Mouse (Mus musculus) testis, postnatal 10 days (tissue): Measurements from ENCODE around the gene Gm45194.

Experiments
- DNase-seq: peaks from one replicate; pipeline ENCODE4 v3.0.0; 2021; ENCODE audit warnings: low spot score

Gm45194 gene

DNA sequence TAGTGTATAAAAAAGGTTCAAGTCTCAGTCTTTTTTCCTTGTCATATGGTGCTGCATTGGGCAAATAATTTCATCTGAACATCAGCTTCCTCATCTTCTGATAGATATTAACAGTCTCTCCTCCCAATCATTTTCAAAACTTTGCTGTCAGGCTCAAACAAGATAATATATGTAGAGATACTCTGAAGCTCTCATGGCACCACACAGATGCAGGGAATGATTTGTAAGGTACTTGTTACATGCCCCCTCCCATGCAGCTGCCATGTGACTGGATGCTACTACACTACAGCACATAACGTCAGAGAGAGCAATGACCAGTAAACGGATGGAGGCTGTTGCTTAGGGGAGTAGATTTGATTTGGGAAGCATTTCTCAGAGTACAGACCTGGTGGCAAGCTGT lies at the start of gene Gm45194:
Gm45194 (plus strand) TSS at position 301 of the 400 bp plus-strand sequence.
- DNase-seq: no peak

DNA sequence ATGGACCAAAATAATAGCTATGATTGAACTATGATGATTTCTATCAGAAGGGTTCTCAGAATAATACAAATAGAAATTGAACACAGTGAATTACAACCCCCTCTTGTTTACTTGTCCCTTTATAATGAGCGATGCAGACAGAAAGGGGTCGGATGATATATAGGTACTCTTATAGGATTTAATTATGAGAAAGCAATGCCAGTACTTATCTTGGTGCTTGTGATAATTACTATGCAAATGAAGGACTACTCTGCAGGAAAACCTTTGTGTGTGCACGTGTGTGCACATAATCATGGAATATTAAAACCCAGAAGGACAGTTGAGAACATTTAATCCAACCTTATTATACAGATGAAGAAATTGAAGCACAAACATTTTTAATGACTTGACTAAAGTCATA lies 35.3 kb upstream of the Gm45194 start:
- no peak for DNase-seq

DNA sequence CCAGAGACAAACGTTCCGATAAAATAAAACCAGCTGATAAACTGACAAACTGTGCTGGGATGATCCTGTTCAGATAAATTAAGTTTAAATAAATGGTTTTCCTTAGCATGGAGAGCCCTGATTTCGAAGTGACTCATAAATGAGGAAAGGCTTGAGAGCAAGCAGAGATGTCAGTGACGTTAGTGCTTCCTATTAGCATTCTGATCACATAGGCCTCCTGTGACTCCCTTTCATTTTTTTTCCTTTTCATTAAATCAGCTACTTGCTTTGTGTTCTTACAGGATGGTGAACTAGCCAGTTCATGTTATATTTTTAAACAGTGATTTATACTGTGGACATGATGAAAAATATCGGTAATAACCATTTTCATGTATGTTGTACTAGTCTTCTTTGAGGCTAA lies 9.9 kb upstream of the Gm45194 start:
- no peak for DNase-seq

DNA sequence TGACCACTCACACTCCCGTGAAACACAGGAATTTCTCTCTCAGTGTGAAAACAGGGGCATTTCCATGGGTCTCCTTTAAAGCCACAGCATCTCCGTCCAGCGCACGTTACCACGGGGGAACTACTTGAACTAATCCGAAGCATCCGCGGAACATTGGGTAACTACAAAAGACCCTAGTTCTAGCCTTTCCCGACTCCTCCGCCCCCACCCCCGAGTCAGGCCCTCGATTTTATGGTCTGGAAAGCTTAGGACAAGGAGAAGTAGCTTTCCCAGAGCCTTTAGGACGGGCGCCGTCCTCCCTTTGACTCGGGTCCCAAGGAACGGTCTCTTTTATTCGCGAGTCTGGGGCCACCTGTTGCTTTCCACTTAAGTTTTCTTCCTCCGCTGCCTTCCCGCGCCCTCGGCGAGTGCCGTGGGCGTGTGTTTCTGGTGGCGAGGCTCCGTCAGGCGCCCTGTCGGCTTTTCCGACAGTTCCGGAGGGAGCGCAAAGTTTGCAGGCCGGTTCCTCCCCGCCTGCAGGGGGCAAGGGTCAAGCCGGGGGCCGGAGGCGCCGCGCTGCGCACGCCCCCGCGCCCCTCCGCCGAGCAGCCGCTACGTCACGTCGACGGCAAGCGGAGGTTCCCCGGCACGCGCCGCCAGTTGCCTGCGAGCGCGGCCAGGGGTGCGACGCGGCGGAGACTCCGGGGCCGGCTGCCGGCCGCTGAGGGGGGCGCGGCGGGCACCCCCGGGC lies 3.3 kb downstream of the Gm45194 start:
- no peak for DNase-seq

DNA sequence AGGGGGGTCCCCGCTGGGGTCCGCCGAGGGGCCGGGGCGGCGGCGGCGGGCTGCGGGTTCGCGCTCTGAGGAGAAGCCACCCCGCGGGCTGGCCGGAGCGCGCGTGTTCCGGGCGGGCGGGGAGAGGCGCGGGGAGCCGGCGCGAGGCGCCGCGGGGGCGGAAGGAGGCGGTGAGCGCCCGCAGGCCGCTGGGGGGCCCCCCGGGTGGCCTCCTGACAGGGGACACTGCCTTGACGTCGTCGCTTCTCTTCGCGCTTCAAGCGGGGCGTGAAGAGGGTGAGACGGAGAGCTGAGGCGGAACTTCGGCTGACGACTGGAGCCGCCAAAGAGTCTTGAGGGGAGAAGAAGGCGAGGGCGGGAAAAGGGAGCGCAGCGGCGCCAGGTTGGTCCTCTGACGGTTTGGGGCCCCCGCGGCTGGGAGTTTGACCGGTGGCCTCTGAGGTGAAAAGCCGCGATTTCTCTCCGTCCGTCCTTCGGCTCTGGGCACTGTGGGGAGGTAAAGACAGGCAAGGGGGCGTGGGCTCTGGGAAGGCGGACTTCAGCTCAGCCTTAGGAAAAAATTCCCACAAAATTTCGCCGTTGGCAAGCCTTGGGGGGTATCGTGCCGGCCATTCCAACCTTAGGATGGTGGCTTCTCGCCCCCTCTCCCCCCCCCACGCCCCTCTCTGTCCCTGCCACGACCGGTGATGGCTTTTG lies 4.0 kb downstream of the Gm45194 start:
- DNase-seq: peak; percentile 38

DNA sequence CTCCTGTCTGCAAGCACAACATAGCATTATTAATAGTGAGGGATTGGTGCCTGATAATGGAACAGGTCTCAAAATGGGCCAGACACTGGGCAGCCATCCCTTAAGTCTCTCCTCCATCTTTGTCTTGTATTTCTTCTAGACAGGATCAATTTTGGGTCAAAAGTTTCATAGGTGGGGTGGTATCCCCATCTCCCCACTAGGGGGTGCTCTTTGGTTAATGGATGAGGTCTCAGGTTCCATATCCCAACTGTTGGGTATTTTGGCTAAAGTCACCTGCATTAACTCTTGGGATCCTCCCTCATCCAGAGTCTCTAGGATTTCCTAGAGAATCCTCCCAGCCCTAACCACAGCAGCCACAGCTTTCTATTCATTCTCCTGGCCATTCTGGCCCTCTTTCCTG lies 26.2 kb downstream of the Gm45194 start:
- no peak for DNase-seq

DNA sequence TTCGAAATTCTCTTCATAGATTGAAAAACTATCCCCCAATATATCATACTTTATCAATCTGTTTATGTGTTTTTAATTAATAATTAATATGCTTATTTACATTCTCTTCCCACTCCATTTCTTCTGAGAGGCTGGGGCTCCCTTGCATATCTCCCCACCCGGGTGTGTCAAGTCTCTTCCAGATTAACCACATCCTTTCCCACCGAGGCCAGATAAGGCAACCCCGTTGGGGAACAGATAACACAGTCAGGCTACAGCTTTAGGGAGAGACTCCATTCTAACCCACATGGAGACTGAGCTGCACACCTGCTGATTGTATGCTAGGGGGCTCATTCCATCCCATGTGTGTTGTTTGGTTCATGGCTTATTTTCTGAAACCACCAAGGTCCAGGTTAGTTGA lies 69.7 kb downstream of the Gm45194 start:
- DNase-seq: no peak

DNA sequence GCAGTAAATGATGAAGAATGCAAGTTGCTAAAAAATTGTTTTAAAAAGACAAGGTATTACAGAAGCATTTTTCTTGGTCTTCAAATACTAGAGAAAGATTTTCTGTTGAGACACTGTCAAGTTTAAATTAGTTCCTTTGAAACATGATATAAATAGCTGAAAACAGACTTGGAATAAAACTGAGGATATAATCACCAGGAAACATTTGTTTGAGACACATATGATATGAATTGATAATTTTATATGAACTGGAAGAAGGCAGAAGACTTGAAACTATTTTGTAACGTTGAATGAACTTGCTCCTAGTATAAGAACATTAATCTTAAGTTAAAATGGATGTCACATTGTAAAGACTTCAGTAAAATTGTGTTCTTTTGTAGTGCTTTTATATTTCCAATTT lies 108.5 kb downstream of the Gm45194 start:
- no peak for DNase-seq

DNA sequence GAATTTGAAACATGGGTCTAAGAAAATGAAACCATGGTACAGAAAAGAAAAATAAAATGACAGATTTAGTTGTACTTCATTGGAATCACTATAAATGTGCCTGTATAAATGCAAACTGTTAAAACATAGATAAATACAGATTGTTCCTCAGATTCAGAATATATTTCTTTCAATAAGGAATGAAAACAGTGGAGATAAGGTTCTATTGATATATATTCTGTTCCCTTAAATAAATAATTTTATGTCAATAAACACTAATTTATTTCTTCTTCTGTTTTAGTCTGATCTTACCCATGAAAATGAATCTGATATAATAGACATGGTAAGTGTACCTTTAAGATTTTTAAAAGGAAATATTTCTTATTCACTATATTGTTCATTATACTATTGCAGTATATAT lies 119.5 kb downstream of the Gm45194 start, which contains the start of gene Tex16:
Tex16 (plus strand) TSS at position 301 of the 400 bp plus-strand sequence.
- DNase-seq: no peak

DNA sequence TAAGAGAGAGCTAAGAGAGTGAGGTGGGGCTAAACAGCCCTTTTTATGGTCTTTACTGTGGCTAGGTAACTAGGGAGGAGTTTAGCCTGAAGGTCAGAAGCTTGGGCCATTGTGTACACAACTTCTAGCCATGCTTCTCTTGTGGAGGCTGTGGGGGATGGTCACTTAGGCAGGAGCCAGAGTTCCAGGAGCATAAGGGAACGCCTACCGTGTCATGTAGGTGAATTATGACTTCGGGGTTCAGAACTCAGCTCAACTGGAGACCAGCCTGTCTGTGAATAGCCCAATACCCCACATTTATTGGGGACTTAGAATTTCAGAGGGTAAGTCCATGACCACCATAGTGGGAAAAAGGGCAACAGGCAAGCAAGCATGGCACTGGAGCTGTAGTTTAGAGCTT lies 347.6 kb downstream of the Gm45194 start, which contains the start of gene 4933403O08Rik:
4933403O08Rik (plus strand) TSS at position 301 of the 400 bp plus-strand sequence.
- DNase-seq: no peak

DNA sequence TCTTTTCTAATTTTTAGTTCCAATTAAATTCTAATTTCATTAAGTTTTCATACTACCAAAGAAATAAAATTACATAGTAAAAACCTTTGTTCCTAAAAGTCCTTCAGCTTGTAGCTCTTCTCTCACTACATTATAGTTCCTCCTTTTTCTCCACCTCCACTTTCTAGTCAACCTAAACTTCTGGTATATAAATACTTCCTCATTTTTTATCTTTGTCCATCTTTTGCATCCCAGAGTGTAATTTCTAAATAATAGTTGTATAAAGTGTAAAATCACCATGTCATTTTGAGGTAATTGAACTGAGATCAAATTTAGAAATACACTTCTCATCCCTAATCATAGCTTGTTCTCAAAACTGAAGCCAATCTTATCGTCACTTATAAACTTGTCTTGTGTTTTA lies 351.7 kb downstream of the Gm45194 start:
- DNase-seq: no peak

DNA sequence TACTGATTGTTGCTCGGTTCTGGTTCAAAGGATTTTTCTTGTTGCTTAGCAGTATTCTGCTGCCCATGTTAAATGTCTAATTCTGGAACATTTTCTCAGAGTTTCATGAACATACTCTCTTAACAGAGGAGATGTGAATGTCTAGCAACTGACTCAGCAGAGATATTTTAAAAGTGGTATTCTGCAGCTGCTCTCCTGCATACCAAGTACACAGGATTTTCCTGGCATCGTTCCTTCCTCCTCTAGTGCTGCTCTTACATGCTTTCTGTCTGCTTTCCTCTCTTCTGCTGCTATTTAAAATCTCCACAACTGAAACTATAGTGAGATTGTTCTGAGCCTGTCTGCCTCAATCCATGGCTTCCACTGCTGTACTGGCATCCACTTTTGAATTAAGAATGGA lies 364.3 kb downstream of the Gm45194 start:
- DNase-seq: no peak

DNA sequence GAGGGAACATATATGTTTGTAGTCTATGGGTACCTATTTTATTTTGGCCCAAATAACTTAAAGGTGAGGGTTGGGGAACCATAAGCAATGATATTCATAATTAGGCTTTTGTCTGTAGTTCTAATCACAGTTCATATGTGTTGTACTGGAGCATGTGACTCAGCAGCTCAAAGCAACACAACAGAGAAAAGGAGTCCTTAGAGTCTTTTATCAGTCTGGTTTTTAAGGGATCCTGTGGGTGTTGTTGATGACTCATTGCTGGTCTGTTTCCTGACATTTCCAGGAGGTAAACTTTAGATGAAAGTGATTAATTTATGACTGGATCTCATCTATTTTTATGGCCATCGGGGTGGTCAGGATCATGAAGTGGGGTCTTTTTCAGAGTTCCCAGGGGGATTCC lies 382.4 kb downstream of the Gm45194 start:
- no peak for DNase-seq
